Mouse (Mus musculus) midbrain, postnatal 0 days (tissue): ENCODE measurements around the gene Fam192a. TPM values are rescaled to one million over a fixed set of nuclear protein-coding genes. Genes with fewer than 3 reads are reported as not detected.

Source experiments
- ATAC-seq: fragments of 200-750 bp; cut with Nextera tagmentation; 2 replicates; pipeline ENCODE4 v1.8.0; 2017; ENCODE audit warnings: moderate number of reproducible peaks, mild to moderate bottlenecking, moderate TSS enrichment, moderate library complexity; ENCODE audit not compliant: low FRiP score
- DNase-seq: peaks from one replicate; pipeline ENCODE4 v3.0.0-alpha.2; 2015; ENCODE audit warnings: low spot score
- H3K27ac ChIP-seq: fragments of 300-500 bp; sonication (generic); 2 replicates; pipeline ENCODE4 v1.5.1; 2014; ENCODE audit warnings: low read depth, mild to moderate bottlenecking, low read length, mixed read lengths
- H3K27me3 ChIP-seq: fragments of 300-500 bp; sonication (generic); 2 replicates; pipeline ENCODE4 v1.6.1; 2014; ENCODE audit warnings: low read length, control low read depth, mixed read lengths; ENCODE audit not compliant: insufficient read depth
- H3K36me3 ChIP-seq: fragments of 300-500 bp; sonication (generic); 2 replicates; pipeline ENCODE4 v1.6.1; 2014; ENCODE audit warnings: low read length, control low read depth, mixed read lengths; ENCODE audit not compliant: insufficient read depth
- H3K4me1 ChIP-seq: fragments of 300-500 bp; sonication (generic); 2 replicates; pipeline ENCODE4 v1.6.1; 2014; ENCODE audit warnings: mild to moderate bottlenecking, control low read depth, antibody characterized with exemption, low read length, mixed read lengths; ENCODE audit not compliant: insufficient read depth
- H3K4me2 ChIP-seq: fragments of 300-500 bp; sonication (generic); 2 replicates; pipeline ENCODE4 v1.6.1; 2014; ENCODE audit warnings: low read depth, mild to moderate bottlenecking, low read length, mixed read lengths; ENCODE audit not compliant: poor library complexity, severe bottlenecking
- H3K4me3 ChIP-seq: fragments of 300-500 bp; sonication (generic); 2 replicates; pipeline ENCODE4 v1.5.1; 2014; ENCODE audit warnings: low read depth, mild to moderate bottlenecking, low read length, moderate library complexity
- H3K9ac ChIP-seq: fragments of 300-500 bp; sonication (generic); replicated peaks from 2 replicates; pipeline ENCODE4 v1.6.1; 2014; ENCODE audit warnings: mild to moderate bottlenecking, low read length, moderate library complexity, mixed read lengths; ENCODE audit not compliant: poor library complexity, severe bottlenecking
- H3K9me3 ChIP-seq: fragments of 300-500 bp; sonication (generic); 2 replicates; pipeline ENCODE4 v1.6.1; 2016; ENCODE audit warnings: low read length, control low read depth
- CTCF ChIP-seq: IDR thresholded peaks from 2 replicates; pipeline ENCODE4 v1.5.1; 2016; ENCODE audit warnings: antibody characterized with exemption, mild to moderate bottlenecking
- WGBS: fragments of 180-500 bp; shearing (Covaris S2); extraction: QIAGEN DNeasy Blood & Tissue Kit; methylation state at CpG from one replicate; pipeline ENCODE4 v1.1.7; 2014; 5-methylcytosine and 5-hydroxymethylcytosine counted together
- polyA plus RNA-seq: library from polyadenylated mRNA; unstranded; fragments of >200 nt; fragmentation: Nextera tagmentation; extraction: Ambion mirVana; gene quantifications from 2 replicates; pipeline ENCODE4 v1.2.1, GENCODE M21; 2015
- total RNA-seq: library from RNA; depleted of rRNA; stranded (reverse); fragments of >200 nt; gene quantifications from 2 replicates; pipeline ENCODE4 v1.2.3, GENCODE M21; 2014

The Fam192a gene
- total and polyA plus RNA-seq, 2 experiments from 2014 or later, result 36.3 to 62.2 TPM

- no peak overlapping the region for H3K4me3 ChIP-seq
These were observed 49.1 kb downstream of the Fam192a start for GRCm38 (mm10) chr8:94552696-94553095.

GRCm38 (mm10) chr8:94551471-94552422 is 50.0 kb downstream of the Fam192a start:
- Histone ChIP-seq H3K36me3 (no peaks in the 10 kb centered on the region), H3K9ac (no peak overlapping the region; the same call in 1 of the 2 replicates), H3K4me1 (peaks cover 13% of the 10 kb centered on the region), H3K27me3 (no peaks in the 10 kb centered on the region), H3K27ac (peak overlapping the region; percentile 76), H3K9me3 (no peaks in the 10 kb centered on the region), H3K4me2 (no peak overlapping the region), H3K4me3 (no peak overlapping the region)
- peak; percentile 83 for ATAC-seq
- DNase-seq, result peak; percentile 95
- TF ChIP-seq CTCF, result no peak
- WGBS, result 31% methylated on average over 17 of the region's 17 CpGs

More at GRCm38 (mm10) chr8:94552696-94553095, 49.1 kb downstream of the Fam192a start:
- 71% methylated on average over 2 of the region's 2 CpGs for WGBS
- DNase-seq (no peak), ATAC-seq (no peak)
- peaks cover 13% of the 10 kb centered on the region for H3K4me1 ChIP-seq
- H3K9me3 ChIP-seq, result no peaks in the 10 kb centered on the region
- H3K36me3 ChIP-seq, result no peaks in the 10 kb centered on the region
- no peak for TF ChIP-seq CTCF
- no peak overlapping the region for H3K9ac ChIP-seq
- no peak overlapping the region for H3K4me2 ChIP-seq
- H3K27me3 ChIP-seq, result no peaks in the 10 kb centered on the region
- peak overlapping the region; percentile 76; the same call in 1 of the 2 replicates for H3K27ac ChIP-seq

GRCm38 (mm10) chr8:94549998-94550397 is 51.8 kb downstream of the Fam192a start:
- no peak overlapping the region for H3K4me3 ChIP-seq
- H3K27me3 ChIP-seq, result no peaks in the 10 kb centered on the region
- ATAC-seq (no peak), DNase-seq (no peak)
- WGBS, result 82% methylated on average over 5 of the region's 5 CpGs
- no peaks in the 10 kb centered on the region for H3K9me3 ChIP-seq
- H3K9ac ChIP-seq, result no peak overlapping the region
- TF ChIP-seq CTCF, result no peak
- no peak overlapping the region for H3K27ac ChIP-seq
- H3K4me2 ChIP-seq, result no peak overlapping the region
- H3K36me3 ChIP-seq, result no peaks in the 10 kb centered on the region
- H3K4me1 ChIP-seq, result peaks cover 13% of the 10 kb centered on the region

DNA sequence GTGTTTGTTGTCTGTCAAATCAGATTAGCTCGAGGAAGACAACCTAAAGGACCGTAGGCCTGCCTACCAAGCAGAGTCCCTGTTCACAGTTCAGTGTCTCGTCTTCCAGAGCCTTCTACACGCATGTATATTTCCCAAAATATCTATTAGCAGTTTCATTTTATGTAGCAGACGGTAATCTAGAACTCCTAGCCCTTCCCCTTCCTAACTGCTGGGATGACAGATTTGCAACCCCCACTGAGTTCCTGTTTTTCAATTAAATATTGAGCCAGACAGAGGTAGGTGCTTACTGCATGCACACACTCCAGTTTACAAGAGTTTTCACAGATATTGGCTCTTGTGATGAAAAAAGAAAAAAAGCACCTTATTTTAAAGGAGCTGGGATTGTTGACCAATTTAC is 52.3 kb downstream of the Fam192a start:
- 0 out of 2 replicates have a peak overlapping the region, but pooled peaks have one; percentile 7 for H3K27ac ChIP-seq
- no peaks in the 10 kb centered on the region for H3K9me3 ChIP-seq
- 30% methylated on average over 5 of the region's 5 CpGs for WGBS
- no peaks in the 10 kb centered on the region for H3K36me3 ChIP-seq
- H3K4me3 ChIP-seq, result no peak overlapping the region
- H3K4me2 ChIP-seq, result no peak overlapping the region
- no peak overlapping the region for H3K9ac ChIP-seq
- DNase-seq (no peak), ATAC-seq (no peak)
- H3K27me3 ChIP-seq, result no peaks in the 10 kb centered on the region
- peaks cover 13% of the 10 kb centered on the region for H3K4me1 ChIP-seq
- no peak for TF ChIP-seq CTCF

DNA sequence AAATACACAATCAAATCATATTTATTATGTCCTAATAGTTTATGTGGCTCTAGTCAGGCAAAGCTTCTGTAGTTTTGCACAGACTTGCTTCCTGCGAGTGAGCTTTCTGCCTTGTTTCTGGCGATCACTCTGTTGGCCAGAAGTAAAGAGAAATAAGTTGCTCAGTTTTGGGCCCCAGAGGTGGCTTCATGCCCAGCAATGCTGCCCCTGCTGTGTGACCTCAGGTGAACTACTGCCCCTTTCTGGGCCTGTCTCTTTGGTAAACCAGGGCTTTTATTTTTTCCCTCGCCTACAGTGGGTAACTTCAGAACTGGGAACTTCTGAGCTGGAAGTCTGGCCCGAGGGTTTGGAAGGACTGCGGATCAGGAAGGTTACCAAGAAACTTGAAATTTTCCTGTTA is 52.8 kb downstream of the Fam192a start:
- Histone ChIP-seq H3K9ac (no peak overlapping the region), H3K27me3 (no peaks in the 10 kb centered on the region), H3K36me3 (no peaks in the 10 kb centered on the region), H3K4me2 (no peak overlapping the region), H3K27ac (0 out of 2 replicates have a peak overlapping the region, but pooled peaks have one; percentile 7), H3K4me3 (no peak overlapping the region), H3K4me1 (peaks cover 13% of the 10 kb centered on the region), H3K9me3 (no peaks in the 10 kb centered on the region)
- no peak for DNase-seq
- no peak for ATAC-seq
- 52% methylated on average over 5 of the region's 5 CpGs for WGBS
- no peak for TF ChIP-seq CTCF

DNA sequence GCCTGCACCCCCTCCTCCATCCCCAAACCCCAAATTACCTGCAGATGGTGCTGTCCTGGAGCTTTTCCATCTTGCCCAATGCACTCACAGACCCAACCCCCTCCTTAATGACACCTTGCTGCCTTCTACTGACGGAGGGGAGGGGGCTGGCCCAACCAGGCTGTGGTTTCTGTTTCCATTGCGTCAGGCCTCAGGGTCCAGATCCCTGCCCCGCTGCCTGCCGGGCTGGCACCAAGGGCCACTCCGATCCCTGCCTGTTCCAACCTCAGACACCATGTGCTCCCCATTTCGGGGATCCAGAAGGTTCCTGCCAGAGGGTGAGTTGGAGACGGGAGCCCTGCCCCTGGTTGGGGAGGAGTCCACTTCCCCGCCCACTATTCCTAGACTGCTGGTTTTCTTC is 57.8 kb downstream of the Fam192a start:
- H3K4me1 ChIP-seq, result no peaks in the 10 kb centered on the region
- no peaks in the 10 kb centered on the region for H3K27me3 ChIP-seq
- H3K27ac ChIP-seq, result no peak overlapping the region
- no peaks in the 10 kb centered on the region for H3K9me3 ChIP-seq
- WGBS, result 83% methylated on average over 8 of the region's 8 CpGs
- no peak for DNase-seq
- no peak overlapping the region for H3K9ac ChIP-seq
- TF ChIP-seq CTCF, result no peak
- ATAC-seq, result 0 out of 2 replicates have a peak, but pooled peaks have one; percentile 12
- H3K36me3 ChIP-seq, result no peaks in the 10 kb centered on the region
- no peak overlapping the region for H3K4me2 ChIP-seq
- no peak overlapping the region for H3K4me3 ChIP-seq
